Mouse (Mus musculus) heart, embryonic 14.5 days (tissue): ENCODE measurements around the gene Snx15. TPM values are rescaled to one million over a fixed set of nuclear protein-coding genes. Genes with fewer than 3 reads are reported as not detected.

Experiments
- ATAC-seq: fragments of 200-750 bp; cut with Nextera tagmentation; 2 replicates; pipeline ENCODE4 v1.8.0; 2017; ENCODE audit warnings: low read depth, moderate TSS enrichment; ENCODE audit not compliant: insufficient number of reproducible peaks, insufficient read depth, low FRiP score
- H3K27ac ChIP-seq, 2 experiments: fragments of 200-500 bp in 1 of 2; fragments of 300-500 bp in 1 of 2; sonication (generic) in 1 of 2; replicated peaks in 1 of 2; 2 replicates each; pipeline ENCODE4 v1.5.1; 2012 to 2014; ENCODE audit warnings: low read depth in 2 of 2, low read length in 2 of 2, control low read depth in 1 of 2, mild to moderate bottlenecking in 1 of 2, mixed read lengths in 1 of 2; ENCODE audit not compliant: control insufficient read depth in 1 of 2, insufficient read depth in 1 of 2
- H3K27me3 ChIP-seq: fragments of 300-500 bp; sonication (generic); 2 replicates; pipeline ENCODE4 v1.6.1; 2014; ENCODE audit warnings: mild to moderate bottlenecking, low read length, control low read depth; ENCODE audit not compliant: control insufficient read depth, insufficient read depth
- H3K36me3 ChIP-seq: fragments of 300-500 bp; sonication (generic); 2 replicates; pipeline ENCODE4 v1.6.1; 2014; ENCODE audit warnings: mild to moderate bottlenecking, control low read depth, low read length, mixed read lengths; ENCODE audit not compliant: control insufficient read depth, insufficient read depth
- H3K4me1 ChIP-seq, 2 experiments: fragments of 200-500 bp in 1 of 2; fragments of 300-500 bp in 1 of 2; sonication (generic) in 1 of 2; 2 replicates each; pipeline ENCODE4 v1.6.1; 2012 to 2014; ENCODE audit warnings: low read length in 2 of 2, control low read depth in 1 of 2, mixed read lengths in 1 of 2; ENCODE audit not compliant: control insufficient read depth in 2 of 2, insufficient read depth in 2 of 2
- H3K4me2 ChIP-seq: fragments of 300-500 bp; sonication (generic); 2 replicates; pipeline ENCODE4 v1.6.1; 2014; ENCODE audit warnings: mild to moderate bottlenecking, low read length
- H3K4me3 ChIP-seq, 2 experiments: fragments of 200-500 bp in 1 of 2; fragments of 300-500 bp in 1 of 2; sonication (generic) in 1 of 2; 2 replicates each; pipeline ENCODE4 v1.5.1; 2012 to 2014; ENCODE audit warnings: low read length in 2 of 2, mild to moderate bottlenecking in 2 of 2, control low read depth in 1 of 2, low read depth in 1 of 2, moderate library complexity in 1 of 2; ENCODE audit not compliant: control insufficient read depth in 1 of 2, insufficient read depth in 1 of 2
- H3K9ac ChIP-seq: fragments of 300-500 bp; sonication (generic); 2 replicates; pipeline ENCODE4 v1.6.1; 2014; ENCODE audit warnings: mild to moderate bottlenecking, low read length
- H3K9me3 ChIP-seq: fragments of 300-500 bp; sonication (generic); 2 replicates; pipeline ENCODE4 v1.6.1; 2016; ENCODE audit warnings: low read length, control low read depth; ENCODE audit not compliant: control insufficient read depth
- WGBS: fragments of 180-500 bp; shearing (Covaris S2); extraction: QIAGEN DNeasy Blood & Tissue Kit; methylation state at CpG from one replicate; pipeline ENCODE4 v1.1.7; 2014; 5-methylcytosine and 5-hydroxymethylcytosine counted together
- polyA plus RNA-seq: library from polyadenylated mRNA; unstranded; fragments of >200 nt; fragmentation: Nextera tagmentation; extraction: Ambion mirVana; gene quantifications from 2 replicates; pipeline ENCODE4 v1.2.1, GENCODE M21; 2014

Gene Snx15
- polyA plus RNA-seq, 1 experiment from 2014 or later, result 23.9 TPM

GRCm38 (mm10) chr19:6082156-6082555, 45.9 kb downstream of the Snx15 start, which contains the start of gene Gm28374:
Gene Gm28374 (minus strand): TSS chr19:6082256.
- H3K4me1 ChIP-seq, result peaks cover 5 to 17% of the 10 kb centered on the region in 2 experiments; a peak in 3 of 4 replicates
- no peak for ATAC-seq
- no peaks in the 10 kb centered on the region for H3K9me3 ChIP-seq
- peaks cover 54% of the 10 kb centered on the region for H3K36me3 ChIP-seq
- H3K27ac ChIP-seq, result no peak within 1 kb of the TSS
- H3K9ac ChIP-seq, result no peak within 1 kb of the TSS
- no peak within 1 kb of the TSS for H3K4me2 ChIP-seq
- no peaks in the 10 kb centered on the region for H3K27me3 ChIP-seq
- WGBS, result 88% methylated on average over 9 of the region's 9 CpGs
- H3K4me3 ChIP-seq, result no peak within 1 kb of the TSS

- peaks cover 54% of the 10 kb centered on the region for H3K36me3 ChIP-seq
- H3K4me3 ChIP-seq, result no peak within 1 kb of the TSS
- no peak within 1 kb of the TSS for H3K9ac ChIP-seq
- H3K27ac ChIP-seq, result no peak within 1 kb of the TSS
- peaks cover 9 to 16% of the 10 kb centered on the region in 2 experiments for H3K4me1 ChIP-seq
- H3K27me3 ChIP-seq, result no peaks in the 10 kb centered on the region
- no peak within 1 kb of the TSS for H3K4me2 ChIP-seq
- H3K9me3 ChIP-seq, result no peaks in the 10 kb centered on the region
- no peak for ATAC-seq
- 90% methylated on average over 12 of the region's 12 CpGs for WGBS
Observed at GRCm38 (mm10) chr19:6079983-6080480, 48.1 kb downstream of the Snx15 start, which contains the start of gene Tmem262. Gene Tmem262 (plus strand): TSS chr19:6080033.

- Histone ChIP-seq H3K27me3 (no peaks in the 10 kb centered on the region), H3K4me2 (peak within 1 kb of the TSS; percentile 95), H3K36me3 (peaks cover 59% of the 10 kb centered on the region), H3K27ac (peak within 1 kb of the TSS; percentile 70 to 84), H3K4me3 (peak within 1 kb of the TSS; percentile 60 to 65), H3K4me1 (peaks cover 6 to 7% of the 10 kb centered on the region in 2 experiments), H3K9me3 (no peaks in the 10 kb centered on the region), H3K9ac (peak within 1 kb of the TSS; percentile 80)
- under 1% methylated on average over 33 of the region's 33 CpGs for WGBS
- ATAC-seq, result peak; percentile 74
Observed at GRCm38 (mm10) chr19:6076564-6077393, 51.3 kb downstream of the Snx15 start, which contains the start of gene Vps51. Gene Vps51 (minus strand): TSS chr19:6077231.

GRCm38 (mm10) chr19:6073889-6074288, 54.2 kb downstream of the Snx15 start:
- Histone ChIP-seq H3K4me2 (no peak overlapping the region), H3K4me1 (peaks cover 6 to 7% of the 10 kb centered on the region in 2 experiments), H3K27ac (no peak overlapping the region), H3K27me3 (no peaks in the 10 kb centered on the region), H3K9me3 (no peaks in the 10 kb centered on the region), H3K36me3 (peaks cover 61% of the 10 kb centered on the region), H3K9ac (no peak overlapping the region), H3K4me3 (no peak overlapping the region)
- ATAC-seq, result no peak
- 90% methylated on average over 5 of the region's 5 CpGs for WGBS

- Histone ChIP-seq H3K27me3 (no peaks in the 10 kb centered on the region), H3K27ac (no peak overlapping the region), H3K4me2 (no peak overlapping the region), H3K4me1 (peaks cover 18 to 25% of the 10 kb centered on the region in 2 experiments), H3K4me3 (no peak overlapping the region), H3K36me3 (peaks cover 66% of the 10 kb centered on the region), H3K9ac (no peak overlapping the region), H3K9me3 (no peaks in the 10 kb centered on the region)
- WGBS, result 88% methylated on average over 19 of the region's 19 CpGs
- ATAC-seq, result no peak
Observed at GRCm38 (mm10) chr19:6071261-6071660, 56.8 kb downstream of the Snx15 start.

GRCm38 (mm10) chr19:6070571-6071250, 57.4 kb downstream of the Snx15 start:
- Histone ChIP-seq H3K27me3 (no peaks in the 10 kb centered on the region), H3K36me3 (peaks cover 62% of the 10 kb centered on the region), H3K27ac (no peak overlapping the region), H3K9ac (no peak overlapping the region), H3K4me3 (no peak overlapping the region), H3K9me3 (no peaks in the 10 kb centered on the region), H3K4me1 (peaks cover 15 to 22% of the 10 kb centered on the region in 2 experiments), H3K4me2 (no peak overlapping the region)
- no peak for ATAC-seq
- WGBS, result 85% methylated on average over 31 of the region's 31 CpGs

- Histone ChIP-seq H3K4me1 (peaks cover 15 to 22% of the 10 kb centered on the region in 2 experiments), H3K4me2 (no peak overlapping the region), H3K9me3 (no peaks in the 10 kb centered on the region), H3K4me3 (no peak overlapping the region), H3K9ac (no peak overlapping the region), H3K36me3 (peaks cover 54% of the 10 kb centered on the region), H3K27me3 (no peaks in the 10 kb centered on the region), H3K27ac (no peak overlapping the region)
- 86% methylated on average over 10 of the region's 10 CpGs for WGBS
- no peak for ATAC-seq
Observed at GRCm38 (mm10) chr19:6069851-6070250, 58.3 kb downstream of the Snx15 start.
